Mouse (Mus musculus): ENCODE measurements around the gene Gm47791. TPM values are rescaled to one million over a fixed set of nuclear protein-coding genes. Genes with fewer than 3 reads are reported as not detected.
A peak's percentile ranks its signal among the peaks of the same experiment; 100 is the strongest.

The Gm47791 gene
- not detected in 2 replicates for polyA plus RNA-seq (2012; rRNA removed)

- no peak within 1 kb of the TSS for H3K4me3 ChIP-seq (ENCODE audit: insufficient read depth, low read length)
- peak within 1 kb of the TSS; percentile 71 for H3K27ac ChIP-seq (ENCODE audit: insufficient read depth, low read length)
- no peaks in the 10 kb centered on the region for H3K4me1 ChIP-seq (ENCODE audit: control insufficient read depth, insufficient read depth, low read length)
- no peak for TF ChIP-seq CTCF (IDR thresholded peaks at IDR 0.05; ENCODE audit: extremely low read depth, insufficient read depth, low read length)
- TF ChIP-seq POLR2A (IDR thresholded peaks at IDR 0.05; ENCODE audit: extremely low read depth, insufficient read depth, low read length): no peak
These were observed at the start of gene Gm47791 for GRCm38 (mm10) chr1:82771022-82771586. Gene Gm47791, minus strand, starts transcription at chr1:82771243.

- no peak overlapping the region for H3K4me3 ChIP-seq (ENCODE audit: insufficient read depth, low read length)
- H3K27ac ChIP-seq (ENCODE audit: insufficient read depth, low read length): no peak overlapping the region
- TF ChIP-seq CTCF (IDR thresholded peaks at IDR 0.05; ENCODE audit: extremely low read depth, insufficient read depth, low read length) (no peak), POLR2A (IDR thresholded peaks at IDR 0.05; ENCODE audit: extremely low read depth, insufficient read depth, low read length) (no peak)
- H3K4me1 ChIP-seq (ENCODE audit: control insufficient read depth, insufficient read depth, low read length): no peaks in the 10 kb centered on the region
These were observed 49.7 kb upstream of the Gm47791 start for GRCm38 (mm10) chr1:82820626-82821186.

GRCm38 (mm10) chr1:82820179-82820578, 49.1 kb upstream of the Gm47791 start:
- TF ChIP-seq POLR2A (IDR thresholded peaks at IDR 0.05; ENCODE audit: extremely low read depth, insufficient read depth, low read length) (no peak), CTCF (IDR thresholded peaks at IDR 0.05; ENCODE audit: extremely low read depth, insufficient read depth, low read length) (no peak)

GRCm38 (mm10) chr1:82819366-82819765, 48.3 kb upstream of the Gm47791 start:
- Histone ChIP-seq H3K27ac (ENCODE audit: insufficient read depth, low read length) (no peak overlapping the region), H3K4me1 (ENCODE audit: control insufficient read depth, insufficient read depth, low read length) (no peaks in the 10 kb centered on the region), H3K4me3 (ENCODE audit: insufficient read depth, low read length) (no peak overlapping the region)
- TF ChIP-seq CTCF (IDR thresholded peaks at IDR 0.05; ENCODE audit: extremely low read depth, insufficient read depth, low read length): no peak
- TF ChIP-seq POLR2A (IDR thresholded peaks at IDR 0.05; ENCODE audit: extremely low read depth, insufficient read depth, low read length): no peak

More at GRCm38 (mm10) chr1:82820179-82820578, 49.1 kb upstream of the Gm47791 start:
- H3K27ac ChIP-seq (ENCODE audit: insufficient read depth, low read length): no peak overlapping the region
- no peak overlapping the region for H3K4me3 ChIP-seq (ENCODE audit: insufficient read depth, low read length)
- no peaks in the 10 kb centered on the region for H3K4me1 ChIP-seq (ENCODE audit: control insufficient read depth, insufficient read depth, low read length)

- Histone ChIP-seq H3K4me3 (ENCODE audit: insufficient read depth, low read length) (no peak overlapping the region), H3K4me1 (ENCODE audit: control insufficient read depth, insufficient read depth, low read length) (no peaks in the 10 kb centered on the region), H3K27ac (ENCODE audit: insufficient read depth, low read length) (no peak overlapping the region)
- TF ChIP-seq CTCF (IDR thresholded peaks at IDR 0.05; ENCODE audit: extremely low read depth, insufficient read depth, low read length) (no peak), POLR2A (IDR thresholded peaks at IDR 0.05; ENCODE audit: extremely low read depth, insufficient read depth, low read length) (no peak)
These were observed 45.1 kb upstream of the Gm47791 start for GRCm38 (mm10) chr1:82815941-82816716.

GRCm38 (mm10) chr1:82811766-82812165, 40.7 kb upstream of the Gm47791 start:
- Histone ChIP-seq H3K4me3 (ENCODE audit: insufficient read depth, low read length) (no peak overlapping the region), H3K4me1 (ENCODE audit: control insufficient read depth, insufficient read depth, low read length) (no peaks in the 10 kb centered on the region), H3K27ac (ENCODE audit: insufficient read depth, low read length) (no peak overlapping the region)
- no peak for TF ChIP-seq POLR2A (IDR thresholded peaks at IDR 0.05; ENCODE audit: extremely low read depth, insufficient read depth, low read length)
- TF ChIP-seq CTCF (IDR thresholded peaks at IDR 0.05; ENCODE audit: extremely low read depth, insufficient read depth, low read length): no peak

- TF ChIP-seq CTCF (IDR thresholded peaks at IDR 0.05; ENCODE audit: extremely low read depth, insufficient read depth, low read length) (no peak), POLR2A (IDR thresholded peaks at IDR 0.05; ENCODE audit: extremely low read depth, insufficient read depth, low read length) (no peak)
- Histone ChIP-seq H3K27ac (ENCODE audit: insufficient read depth, low read length) (no peak overlapping the region), H3K4me3 (ENCODE audit: insufficient read depth, low read length) (no peak overlapping the region), H3K4me1 (ENCODE audit: control insufficient read depth, insufficient read depth, low read length) (no peaks in the 10 kb centered on the region)
These were observed 37.5 kb upstream of the Gm47791 start for GRCm38 (mm10) chr1:82808564-82808963.

GRCm38 (mm10) chr1:82807206-82807605, 36.2 kb upstream of the Gm47791 start:
- TF ChIP-seq POLR2A (IDR thresholded peaks at IDR 0.05; ENCODE audit: extremely low read depth, insufficient read depth, low read length): no peak
- no peak for TF ChIP-seq CTCF (IDR thresholded peaks at IDR 0.05; ENCODE audit: extremely low read depth, insufficient read depth, low read length)
- no peak overlapping the region for H3K4me3 ChIP-seq (ENCODE audit: insufficient read depth, low read length)
- no peak overlapping the region for H3K27ac ChIP-seq (ENCODE audit: insufficient read depth, low read length)
- H3K4me1 ChIP-seq (ENCODE audit: control insufficient read depth, insufficient read depth, low read length): no peaks in the 10 kb centered on the region

- TF ChIP-seq POLR2A (IDR thresholded peaks at IDR 0.05; ENCODE audit: extremely low read depth, insufficient read depth, low read length): no peak
- no peak for TF ChIP-seq CTCF (IDR thresholded peaks at IDR 0.05; ENCODE audit: extremely low read depth, insufficient read depth, low read length)
- no peaks in the 10 kb centered on the region for H3K4me1 ChIP-seq (ENCODE audit: control insufficient read depth, insufficient read depth, low read length)
- H3K27ac ChIP-seq (ENCODE audit: insufficient read depth, low read length): no peak overlapping the region
- H3K4me3 ChIP-seq (ENCODE audit: insufficient read depth, low read length): no peak overlapping the region
These were observed 35.3 kb upstream of the Gm47791 start for GRCm38 (mm10) chr1:82806391-82806790.
